Mouse (Mus musculus) olfactory bulb, adult 2 months (tissue): ENCODE results near the gene Pcdh15. TPM values are rescaled to one million over a fixed set of nuclear protein-coding genes. Genes with fewer than 3 reads are reported as not detected.

Experiments used
- H3K27ac ChIP-seq: fragments of 200-500 bp; 2 replicates; pipeline ENCODE4 v1.5.1; 2012; ENCODE audit warnings: low read depth, low read length; ENCODE audit not compliant: insufficient read depth
- H3K4me1 ChIP-seq: fragments of 200-500 bp; 2 replicates; pipeline ENCODE4 v1.6.1; 2012; ENCODE audit warnings: low read length; ENCODE audit not compliant: control insufficient read depth, insufficient read depth
- H3K4me3 ChIP-seq: fragments of 200-500 bp; 2 replicates; pipeline ENCODE4 v1.5.1; 2012; ENCODE audit warnings: mild to moderate bottlenecking, low read depth, low read length, moderate library complexity; ENCODE audit not compliant: insufficient read depth
- CTCF ChIP-seq: fragments of 200-500 bp; IDR thresholded peaks from 2 replicates; pipeline ENCODE4 v1.5.1; 2012; ENCODE audit warnings: low read depth, mild to moderate bottlenecking, low read length, moderate library complexity; ENCODE audit not compliant: insufficient read depth
- POLR2A ChIP-seq: fragments of 200-500 bp; IDR thresholded peaks from 2 replicates; pipeline ENCODE4 v1.6.1; 2012; ENCODE audit warnings: mild to moderate bottlenecking, low read depth, low read length, moderate library complexity; ENCODE audit not compliant: insufficient read depth
- WGBS: fragments of 180-500 bp; shearing (Covaris S2); methylation state at CpG from one replicate; pipeline ENCODE4 v1.1.7; 2018; 5-methylcytosine and 5-hydroxymethylcytosine counted together
- polyA plus RNA-seq: library from polyadenylated mRNA; stranded (reverse); fragments of >200 nt; gene quantifications from 2 replicates; pipeline ENCODE4 v1.2.4, GENCODE M21; 2012; ENCODE audit warnings: low replicate concordance; ENCODE audit not compliant: missing spikeins, insufficient read depth, insufficient read length

Gene Pcdh15
- polyA plus RNA-seq, 1 experiment: not detected

DNA sequence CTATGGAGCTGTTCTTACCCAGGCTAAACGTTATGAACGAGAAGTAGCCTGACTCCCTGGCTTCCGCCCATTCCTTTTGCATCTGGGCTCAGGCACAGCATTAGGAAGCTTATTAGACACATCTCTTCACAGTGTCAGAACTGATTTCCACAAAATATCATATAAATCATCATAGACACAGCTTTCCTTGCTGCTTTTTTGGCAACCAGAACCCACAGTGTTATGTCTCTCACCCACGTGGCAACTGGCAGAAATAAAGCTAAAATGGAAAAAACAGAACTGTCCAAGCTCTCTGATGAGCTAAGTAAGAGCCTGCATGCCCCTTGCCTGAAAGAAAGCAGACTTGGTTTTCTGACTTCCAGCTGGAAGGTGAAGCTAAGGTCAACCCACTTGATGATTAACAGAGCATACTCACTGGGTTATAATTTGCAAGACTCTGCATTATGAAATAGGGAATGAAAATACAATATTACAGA is 1580.9 kb downstream of the Pcdh15 start:
- no peak overlapping the region for H3K27ac ChIP-seq
- no peaks in the 10 kb centered on the region for H3K4me1 ChIP-seq
- 61% methylated on average over 4 of the region's 4 CpGs for WGBS
- TF ChIP-seq POLR2A (no peak), CTCF (no peak)
- H3K4me3 ChIP-seq: no peak overlapping the region

GRCm38 (mm10) chr10:74680559-74680958 is 1581.4 kb downstream of the Pcdh15 start:
- Histone ChIP-seq H3K4me1 (no peaks in the 10 kb centered on the region), H3K27ac (no peak overlapping the region), H3K4me3 (no peak overlapping the region)
- TF ChIP-seq POLR2A (no peak), CTCF (no peak)
- WGBS: 20% methylated on average over 1 of the region's 1 CpGs
